Mouse (Mus musculus): Measurements from ENCODE around the gene Fxn. TPM values are rescaled to one million over a fixed set of nuclear protein-coding genes. Genes with fewer than 3 reads are reported as not detected.

Gene Fxn
- polyA plus RNA-seq, 1 experiment from 2014 or later = 22.1 TPM

- no peaks in the 10 kb centered on the region for H3K36me3 ChIP-seq (ENCODE audit: insufficient read depth, low read length)
- H3K4me1 ChIP-seq (ENCODE audit: insufficient read depth, low read depth, low read length) = no peaks in the 10 kb centered on the region; the same call in 1 of the 2 replicates
- ATAC-seq (no peak), DNase-seq (ENCODE audit: low spot score) (no peak)
- H3K4me3 ChIP-seq (ENCODE audit: low read depth, low read length) = no peak overlapping the region
- no peak overlapping the region for H3K4me2 ChIP-seq (replicated peaks; ENCODE audit: low read depth, low read length)
- H3K9ac ChIP-seq (replicated peaks; ENCODE audit: low read depth) = no peak overlapping the region
- H3K27me3 ChIP-seq (replicated peaks; ENCODE audit: insufficient read depth, low read length) = no peaks in the 10 kb centered on the region
- no peaks in the 10 kb centered on the region for H3K9me3 ChIP-seq (ENCODE audit: low read length)
- WGBS = 55% methylated on average over 10 of the region's 10 CpGs
- H3K27ac ChIP-seq (ENCODE audit: low read length) = no peak overlapping the region
- no peak for TF ChIP-seq CTCF (IDR thresholded peaks at IDR 0.05)
These were observed 21.8 kb upstream of the Fxn start for GRCm38 (mm10) chr19:24302198-24302597.

- WGBS = 39% methylated on average over 5 of the region's 5 CpGs
- no peak for TF ChIP-seq CTCF (IDR thresholded peaks at IDR 0.05)
- TF ChIP-seq EP300 (IDR thresholded peaks at IDR 0.05) = no peak
- Histone ChIP-seq H3K4me2 (replicated peaks; ENCODE audit: low read depth, low read length) (no peak overlapping the region), H3K27ac (ENCODE audit: low read length) (no peak overlapping the region), H3K9me3 (ENCODE audit: low read length) (no peaks in the 10 kb centered on the region), H3K4me1 (ENCODE audit: insufficient read depth, low read depth, low read length) (no peaks in the 10 kb centered on the region), H3K36me3 (ENCODE audit: insufficient read depth, low read length) (no peaks in the 10 kb centered on the region), H3K9ac (replicated peaks; ENCODE audit: low read depth) (no peak overlapping the region), H3K4me3 (ENCODE audit: low read depth, low read length) (no peak overlapping the region), H3K27me3 (replicated peaks; ENCODE audit: insufficient read depth, low read length) (no peaks in the 10 kb centered on the region)
- DNase-seq (ENCODE audit: low spot score) (no peak), ATAC-seq (no peak)
These were observed 21.4 kb upstream of the Fxn start for GRCm38 (mm10) chr19:24301768-24302148.

GRCm38 (mm10) chr19:24300994-24301767 is 20.8 kb upstream of the Fxn start:
- peak; percentile 87 for DNase-seq (ENCODE audit: low spot score)
- Histone ChIP-seq H3K36me3 (ENCODE audit: insufficient read depth, low read length) (no peaks in the 10 kb centered on the region), H3K9me3 (ENCODE audit: low read length) (no peaks in the 10 kb centered on the region), H3K4me3 (ENCODE audit: low read depth, low read length) (peak overlapping the region; percentile 38), H3K4me2 (replicated peaks; ENCODE audit: low read depth, low read length) (peak overlapping the region; percentile 52), H3K27me3 (replicated peaks; ENCODE audit: insufficient read depth, low read length) (no peaks in the 10 kb centered on the region), H3K27ac (ENCODE audit: low read length) (no peak overlapping the region), H3K9ac (replicated peaks; ENCODE audit: low read depth) (no peak overlapping the region), H3K4me1 (ENCODE audit: insufficient read depth, low read depth, low read length) (no peaks in the 10 kb centered on the region)
- peak; percentile 90 for ATAC-seq
- TF ChIP-seq CTCF (IDR thresholded peaks at IDR 0.05) = peak; percentile 97
- TF ChIP-seq EP300 (IDR thresholded peaks at IDR 0.05) = no peak
- 6% methylated on average over 9 of the region's 9 CpGs for WGBS

- no peaks in the 10 kb centered on the region for H3K36me3 ChIP-seq (ENCODE audit: insufficient read depth, low read length)
- H3K27me3 ChIP-seq (replicated peaks; ENCODE audit: insufficient read depth, low read length) = no peaks in the 10 kb centered on the region
- peak; percentile 83 for ATAC-seq
- H3K9ac ChIP-seq (replicated peaks; ENCODE audit: low read depth) = no peak overlapping the region
- H3K27ac ChIP-seq (ENCODE audit: low read length) = no peak overlapping the region
- H3K4me2 ChIP-seq (replicated peaks; ENCODE audit: low read depth, low read length) = no peak overlapping the region
- no peaks in the 10 kb centered on the region for H3K4me1 ChIP-seq (ENCODE audit: insufficient read depth, low read depth, low read length)
- WGBS = 36% methylated on average over 5 of the region's 5 CpGs
- H3K9me3 ChIP-seq (ENCODE audit: low read length) = no peaks in the 10 kb centered on the region
- TF ChIP-seq EP300 (IDR thresholded peaks at IDR 0.05) = peak; percentile 66
- no peak for TF ChIP-seq CTCF (IDR thresholded peaks at IDR 0.05)
- no peak overlapping the region for H3K4me3 ChIP-seq (ENCODE audit: low read depth, low read length)
- peak; percentile 52 for DNase-seq (ENCODE audit: low spot score)
These were observed 13.1 kb upstream of the Fxn start for GRCm38 (mm10) chr19:24293537-24293936.

GRCm38 (mm10) chr19:24284187-24284586 is 3.8 kb upstream of the Fxn start:
- Histone ChIP-seq H3K4me3 (ENCODE audit: low read depth, low read length) (no peak overlapping the region), H3K9me3 (ENCODE audit: low read length) (no peaks in the 10 kb centered on the region), H3K27me3 (replicated peaks; ENCODE audit: insufficient read depth, low read length) (no peaks in the 10 kb centered on the region), H3K36me3 (ENCODE audit: insufficient read depth, low read length) (no peaks in the 10 kb centered on the region), H3K4me2 (replicated peaks; ENCODE audit: low read depth, low read length) (no peak overlapping the region), H3K9ac (replicated peaks; ENCODE audit: low read depth) (no peak overlapping the region), H3K4me1 (ENCODE audit: insufficient read depth, low read depth, low read length) (no peaks in the 10 kb centered on the region; the same call in 1 of the 2 replicates), H3K27ac (ENCODE audit: low read length) (no peak overlapping the region)
- 61% methylated on average over 4 of the region's 4 CpGs for WGBS
- TF ChIP-seq EP300 (IDR thresholded peaks at IDR 0.05) = no peak
- peak; percentile 91 for TF ChIP-seq CTCF (IDR thresholded peaks at IDR 0.05)
- ATAC-seq (peak; percentile 15), DNase-seq (ENCODE audit: low spot score) (peak; percentile 85)

- Histone ChIP-seq H3K27ac (ENCODE audit: low read length) (no peak overlapping the region), H3K36me3 (ENCODE audit: insufficient read depth, low read length) (no peaks in the 10 kb centered on the region), H3K4me3 (ENCODE audit: low read depth, low read length) (no peak overlapping the region), H3K9me3 (ENCODE audit: low read length) (no peaks in the 10 kb centered on the region), H3K4me2 (replicated peaks; ENCODE audit: low read depth, low read length) (peak overlapping the region; percentile 82; the same call in 1 of the 2 replicates), H3K4me1 (ENCODE audit: insufficient read depth, low read depth, low read length) (no peaks in the 10 kb centered on the region; the same call in 1 of the 2 replicates), H3K27me3 (replicated peaks; ENCODE audit: insufficient read depth, low read length) (no peaks in the 10 kb centered on the region), H3K9ac (replicated peaks; ENCODE audit: low read depth) (no peak overlapping the region)
- DNase-seq (ENCODE audit: low spot score) (peak; percentile 24), ATAC-seq (no peak)
- TF ChIP-seq CTCF (IDR thresholded peaks at IDR 0.05) (no peak), EP300 (IDR thresholded peaks at IDR 0.05) (no peak)
- 53% methylated on average over 7 of the region's 7 CpGs for WGBS
These were observed 1.0 kb upstream of the Fxn start for GRCm38 (mm10) chr19:24281288-24281980.
